Mouse (Mus musculus) bone marrow, adult 2 months (tissue): ENCODE results near the gene Bcas2.

Experiments
- CTCF ChIP-seq: fragments of 200-500 bp; IDR thresholded peaks from 2 replicates; pipeline ENCODE4 v1.5.1; 2011; ENCODE audit warnings: low read length, control low read depth; ENCODE audit not compliant: control insufficient read depth, insufficient read depth
- POLR2A ChIP-seq: fragments of 200-500 bp; IDR thresholded peaks from 2 replicates; pipeline ENCODE4 v1.6.1; 2011; ENCODE audit warnings: low read depth, mild to moderate bottlenecking, control low read depth, low read length, borderline replicate concordance; ENCODE audit not compliant: control insufficient read depth

DNA sequence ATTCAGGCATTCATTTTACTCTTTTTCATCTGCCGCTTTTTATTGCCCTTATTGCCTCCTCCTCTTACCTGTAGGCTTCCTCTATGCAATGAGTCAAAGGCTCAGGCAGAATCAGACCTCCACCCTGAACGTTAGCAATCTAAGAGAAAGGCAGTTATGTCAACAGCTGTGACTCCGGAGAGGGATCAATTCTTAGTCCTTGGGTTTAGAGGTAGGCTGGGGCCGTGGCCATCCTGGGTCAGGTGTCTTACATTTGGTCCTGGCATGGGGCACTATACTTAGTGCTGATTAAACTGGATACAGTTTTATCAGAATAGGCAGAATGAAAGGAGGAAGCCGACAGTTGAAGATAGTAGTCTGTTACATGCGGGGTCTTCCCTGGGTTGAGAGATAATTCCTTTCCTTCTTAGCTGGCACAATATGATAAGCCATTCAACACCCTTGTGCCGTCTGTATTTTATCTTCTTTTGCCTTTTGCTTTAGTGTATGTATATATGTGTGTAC, 24.9 kb downstream of the Bcas2 start:
- TF ChIP-seq CTCF: no peak
- no peak for TF ChIP-seq POLR2A
